Mouse (Mus musculus): ENCODE results near the gene Tasp1.
"Not testable (repeated sequence)": the region's sequence is repeated elsewhere in the genome, so short reads cannot be mapped to it uniquely, and the experiment has no call there.

Gene Tasp1

DNA sequence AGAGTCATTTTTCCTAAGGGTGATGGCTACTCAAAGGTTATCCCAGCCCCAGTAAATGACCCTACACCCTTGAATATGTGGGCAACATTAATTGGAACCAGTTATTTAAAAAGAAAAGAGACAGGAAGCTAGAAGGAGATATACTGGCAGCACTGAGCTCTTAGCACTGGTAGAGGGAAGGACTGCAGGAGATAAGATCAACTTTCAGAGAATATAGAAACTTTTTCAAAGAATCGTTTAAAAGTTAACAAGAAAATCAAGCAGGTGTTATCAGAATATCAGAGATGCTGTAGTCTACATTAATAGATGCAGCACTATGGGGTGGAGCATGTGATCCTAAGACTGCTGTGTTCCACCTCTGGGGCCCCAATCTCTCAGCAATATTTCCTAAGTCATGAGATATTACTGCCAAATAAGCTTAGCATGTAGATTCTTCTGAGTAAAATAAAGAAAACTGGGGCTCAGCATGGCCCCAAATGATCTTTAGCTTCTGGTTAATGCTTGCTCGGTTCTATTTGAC, 14.9 kb downstream of the Tasp1 start:
- no peak for DNase-seq

DNA sequence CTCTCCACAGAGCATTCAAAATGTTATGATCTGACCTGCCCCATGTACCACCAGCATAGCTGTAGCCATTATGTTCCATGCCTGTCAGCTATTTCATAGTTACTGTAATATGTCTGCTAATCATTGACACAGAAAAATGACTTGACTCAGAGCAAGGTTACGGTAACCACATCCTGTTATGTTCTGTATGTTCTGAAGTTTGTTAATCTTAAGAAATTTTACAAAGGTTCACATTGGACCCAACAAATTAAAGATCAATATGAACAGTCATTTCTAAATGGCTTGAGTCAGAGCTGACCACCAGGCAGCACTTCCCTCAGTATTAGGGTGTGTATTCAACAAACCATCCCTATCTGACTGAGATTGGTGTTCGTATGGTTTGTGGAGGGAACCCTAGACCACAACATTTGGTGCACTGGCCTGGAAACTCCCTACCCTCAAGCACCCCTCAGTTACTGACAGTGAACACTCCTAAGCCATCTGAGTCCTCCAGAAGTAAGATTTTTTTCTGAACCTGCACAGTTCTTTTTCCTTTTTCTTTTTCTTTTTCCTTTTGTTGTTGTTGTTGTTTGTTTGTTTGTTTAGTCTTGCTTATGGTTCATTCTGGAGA, 24.0 kb downstream of the Tasp1 start:
- no peak for DNase-seq

DNA sequence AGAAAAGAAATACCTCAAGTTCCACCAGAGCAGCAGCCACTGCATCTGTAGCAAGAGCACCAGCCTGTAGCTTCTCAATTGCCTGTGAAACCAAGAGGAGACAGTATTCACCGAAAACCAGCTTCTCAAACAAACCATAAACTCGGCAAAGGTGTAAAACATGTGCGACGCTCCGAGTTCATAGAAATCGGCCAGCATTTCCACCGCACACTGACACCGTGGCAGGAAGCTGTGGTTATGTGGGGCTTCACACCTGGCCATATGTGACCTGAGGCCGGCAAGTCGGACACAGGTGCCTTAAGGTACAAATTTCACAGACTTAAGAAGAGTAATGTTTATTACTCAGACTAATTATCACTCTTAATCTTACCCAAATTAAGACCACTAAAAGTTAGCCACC, 24.5 kb downstream of the Tasp1 start:
- no peak for DNase-seq

DNA sequence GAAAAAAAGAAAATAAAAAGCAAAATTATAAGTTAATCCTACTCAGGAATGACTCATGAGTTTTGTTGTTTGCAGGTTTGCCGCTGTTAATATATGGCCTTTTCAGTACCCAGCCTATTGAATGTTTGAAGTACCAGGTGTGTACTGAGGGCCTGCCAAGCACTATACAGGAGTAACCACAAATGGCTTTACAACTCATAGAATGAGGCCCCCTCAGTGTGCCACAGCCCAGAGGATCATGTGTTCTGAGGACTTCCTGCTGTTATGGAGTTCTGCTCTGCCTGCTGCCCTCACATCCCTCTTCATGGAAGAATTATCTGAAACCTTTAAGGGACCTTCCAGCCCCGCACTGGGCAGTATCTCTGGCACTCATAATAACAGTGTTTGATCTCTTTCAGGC, 29.1 kb downstream of the Tasp1 start:
- no peak for DNase-seq

DNA sequence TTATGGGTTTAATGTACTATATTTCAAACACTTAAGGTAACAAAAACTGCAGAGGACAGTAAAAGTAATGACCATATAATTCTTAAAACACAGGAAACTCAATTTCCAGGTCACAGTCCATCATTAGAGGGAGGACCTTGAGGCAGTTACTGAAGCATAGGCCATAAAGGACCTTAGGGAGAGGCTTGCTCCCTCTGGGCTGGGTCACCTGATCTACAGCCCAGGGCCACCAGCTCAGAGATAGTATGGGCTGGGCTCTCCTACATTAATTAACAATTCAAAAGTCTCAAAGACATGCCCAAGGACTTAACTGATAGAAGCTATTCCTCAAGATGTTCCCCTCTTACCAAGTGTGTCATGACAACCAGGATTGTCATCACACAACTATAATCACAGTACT, 29.8 kb downstream of the Tasp1 start:
- DNase-seq, result no peak

DNA sequence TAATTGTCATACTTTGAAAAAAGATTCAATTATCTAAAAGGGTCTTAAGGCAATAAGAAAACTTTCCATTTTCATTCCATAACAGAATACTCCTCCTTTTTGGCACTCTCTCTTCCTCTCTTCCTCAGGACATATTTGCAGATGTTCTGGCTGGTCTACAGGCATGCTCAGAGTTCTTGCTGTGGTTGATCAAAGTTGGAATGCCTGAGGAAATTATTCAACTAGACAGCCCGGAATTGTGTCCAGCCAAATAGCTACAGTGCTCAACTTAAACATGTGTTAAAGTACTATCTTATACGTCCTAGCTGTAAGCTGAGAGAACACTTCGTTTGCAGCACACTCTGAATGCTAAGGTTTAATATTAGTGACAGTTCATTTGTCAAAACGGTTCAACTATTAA, 41.7 kb downstream of the Tasp1 start:
- DNase-seq, result no peak

DNA sequence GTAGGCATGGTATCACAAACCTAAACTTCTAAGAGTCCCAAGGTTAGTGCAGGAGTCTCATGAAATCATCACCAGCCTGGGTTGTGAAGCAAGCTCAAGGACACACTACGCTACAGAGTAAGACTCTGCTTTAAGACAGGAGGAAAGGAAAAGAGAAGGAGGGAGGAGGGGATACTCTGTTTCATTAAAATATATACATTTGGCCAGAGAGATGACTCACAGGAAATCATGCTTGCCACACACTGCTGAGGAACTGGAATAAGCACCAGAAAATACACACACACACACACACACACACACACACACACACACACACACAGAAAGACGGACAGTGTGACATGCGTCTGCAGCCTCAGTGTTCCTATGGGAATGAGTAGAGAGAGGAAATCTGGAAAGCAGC, 59.2 kb downstream of the Tasp1 start:
- no peak for DNase-seq

DNA sequence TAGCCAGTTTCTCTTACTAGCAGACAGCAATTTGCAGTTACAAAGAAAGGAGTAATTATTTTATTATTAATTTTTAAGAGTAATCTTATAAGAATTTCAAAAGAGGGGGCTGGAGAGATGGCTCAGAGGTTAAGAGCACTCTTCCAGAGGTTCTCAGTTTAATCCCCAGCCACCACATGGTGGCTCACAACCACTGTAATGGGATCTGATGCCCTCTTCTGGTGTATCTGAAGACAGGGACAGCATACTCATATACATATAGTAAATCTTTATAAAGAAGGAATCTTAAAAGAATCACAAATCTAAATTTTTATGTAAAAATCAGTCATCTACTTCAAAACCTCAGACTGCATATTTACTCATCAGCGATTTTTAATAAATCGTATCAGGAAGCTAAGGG, 68.4 kb downstream of the Tasp1 start:
- no peak for DNase-seq

DNA sequence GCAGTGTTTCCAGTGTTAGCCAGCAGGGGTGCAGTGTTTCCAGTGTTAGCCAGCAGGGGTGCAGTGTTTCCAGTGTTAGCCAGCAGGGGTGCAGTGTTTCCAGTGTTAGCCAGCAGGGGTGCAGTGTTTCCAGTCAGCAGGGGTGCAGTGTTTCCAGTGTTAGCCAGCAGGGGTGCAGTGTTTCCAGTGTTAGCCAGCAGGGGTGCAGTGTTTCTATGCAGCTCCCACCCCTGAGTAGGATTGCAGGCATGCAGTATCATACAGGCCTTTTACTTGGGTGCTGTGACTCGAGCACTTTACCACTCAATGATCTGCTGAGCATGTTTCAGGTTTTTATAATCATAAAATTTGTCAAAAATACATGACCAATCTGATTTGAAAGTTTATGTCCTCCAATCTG, 76.7 kb downstream of the Tasp1 start:
- DNase-seq, result not testable (repeated sequence)

DNA sequence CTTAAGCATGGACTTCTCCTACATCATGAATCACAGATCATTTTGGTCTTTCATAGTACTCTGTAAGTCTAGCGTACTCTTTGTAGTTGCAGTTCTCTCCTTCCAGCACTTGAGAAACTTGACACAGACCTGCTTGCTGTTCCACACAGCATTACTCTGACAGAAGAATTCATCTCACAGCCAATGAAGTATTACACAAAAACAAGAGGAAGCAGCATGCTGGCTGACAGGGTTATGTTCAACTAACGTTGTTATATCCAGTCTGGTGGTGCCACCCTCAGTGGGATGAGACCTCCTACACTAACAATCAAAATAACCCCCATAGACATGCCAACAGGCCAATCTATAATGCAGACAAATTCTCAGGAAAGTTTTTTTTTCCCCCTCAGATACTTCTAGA, 99.2 kb downstream of the Tasp1 start:
- no peak for DNase-seq

DNA sequence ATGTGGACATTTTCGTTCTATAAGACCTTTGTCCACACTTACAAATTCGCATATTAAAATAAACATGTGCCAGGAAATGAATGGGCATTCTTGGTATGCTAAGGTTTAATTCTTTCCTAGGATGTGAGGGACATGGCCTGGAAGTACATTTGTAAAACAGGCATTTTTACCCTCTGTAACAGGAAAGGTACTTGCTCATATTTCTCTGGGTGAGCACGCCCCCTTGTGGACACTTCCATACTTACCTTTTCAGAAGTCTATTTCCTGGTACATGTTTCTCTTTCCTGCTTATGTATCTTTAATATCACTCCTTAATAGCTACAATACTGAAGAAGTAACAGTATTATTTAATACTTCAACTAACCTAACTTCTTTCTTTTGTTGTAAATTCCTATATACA, 100.3 kb downstream of the Tasp1 start:
- DNase-seq, result peak; percentile 61

DNA sequence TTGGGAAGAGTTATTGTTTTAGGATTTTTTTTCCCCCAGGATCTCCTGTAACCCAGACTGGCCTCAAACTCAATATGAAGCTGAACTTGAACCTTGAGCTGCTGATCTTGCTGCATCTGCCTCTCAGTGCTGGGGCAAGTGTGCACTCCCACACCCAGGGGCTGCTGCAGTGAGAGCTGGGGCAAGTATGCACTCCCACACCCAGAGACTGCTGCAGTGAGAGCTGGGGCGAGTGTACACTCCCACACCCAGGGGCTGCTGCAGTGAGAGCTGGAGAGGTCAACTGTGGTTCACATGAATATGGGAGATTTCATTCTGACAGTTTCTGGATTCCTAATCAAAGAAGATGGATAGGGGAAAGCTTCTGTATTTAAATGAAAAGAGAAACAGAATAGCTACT, 117.8 kb downstream of the Tasp1 start:
- DNase-seq, result no peak

DNA sequence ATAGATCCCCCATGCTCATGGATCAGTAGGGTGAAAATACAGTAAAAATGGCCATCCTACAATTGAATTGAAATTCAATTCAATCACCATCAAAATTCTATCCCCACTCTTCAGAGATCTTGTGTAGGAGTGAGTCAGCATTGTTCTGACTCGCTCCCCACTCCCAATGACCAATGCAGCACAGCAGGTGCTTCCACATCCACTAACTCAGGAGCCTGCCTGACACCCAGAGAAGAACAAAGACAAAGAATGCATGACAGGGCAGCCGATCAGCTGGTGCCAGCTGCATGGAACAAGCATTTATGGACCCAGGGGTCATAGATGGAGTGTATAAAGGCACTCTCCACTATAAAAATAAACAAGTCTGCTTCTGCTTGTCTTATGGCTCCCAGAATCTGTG, 129.0 kb downstream of the Tasp1 start:
- no peak for DNase-seq

DNA sequence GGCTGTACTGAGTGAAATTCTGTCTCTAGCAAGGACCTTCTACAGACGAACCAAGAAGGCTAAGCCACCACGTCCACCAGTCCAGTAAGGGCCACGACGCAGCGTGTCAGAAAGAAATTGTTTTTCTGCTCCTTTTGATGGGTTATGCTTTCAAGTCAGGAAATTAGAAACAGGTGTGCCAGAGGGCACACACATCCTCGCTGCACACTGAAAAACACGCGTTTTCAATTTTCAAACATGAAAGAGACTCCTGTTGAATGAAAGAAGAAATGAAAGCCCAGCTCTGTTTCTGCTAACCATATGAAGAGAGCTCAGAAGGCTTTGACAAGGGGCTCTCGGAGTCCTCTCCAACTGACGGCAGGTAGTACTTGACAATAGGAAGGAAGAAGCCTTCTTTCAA, 132.0 kb downstream of the Tasp1 start:
- no peak for DNase-seq

DNA sequence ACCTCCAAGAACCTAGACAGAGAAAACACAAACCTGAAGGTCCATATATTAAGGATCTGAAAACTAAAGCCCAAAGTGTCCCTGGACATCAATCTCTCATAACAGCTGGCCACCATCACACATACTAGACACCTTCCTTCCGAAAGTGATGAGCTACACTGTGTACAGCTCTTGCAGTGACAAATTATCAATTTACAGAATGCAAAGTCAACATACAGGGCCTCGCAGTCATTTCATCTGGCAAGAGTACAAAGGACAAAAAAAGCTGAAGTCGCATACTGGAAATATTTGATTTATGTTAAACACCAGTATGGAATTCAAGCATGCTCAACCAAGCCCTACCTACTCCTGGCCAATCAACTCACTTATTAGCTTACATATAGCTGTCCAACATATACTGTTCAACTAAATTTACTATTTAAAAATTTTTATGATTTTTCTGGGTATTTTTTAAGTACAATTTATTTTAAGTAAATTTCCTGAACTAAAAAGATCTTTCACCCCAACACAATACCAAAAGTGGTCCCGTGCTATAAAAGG, 132.5 kb downstream of the Tasp1 start:
- DNase-seq, result no peak

DNA sequence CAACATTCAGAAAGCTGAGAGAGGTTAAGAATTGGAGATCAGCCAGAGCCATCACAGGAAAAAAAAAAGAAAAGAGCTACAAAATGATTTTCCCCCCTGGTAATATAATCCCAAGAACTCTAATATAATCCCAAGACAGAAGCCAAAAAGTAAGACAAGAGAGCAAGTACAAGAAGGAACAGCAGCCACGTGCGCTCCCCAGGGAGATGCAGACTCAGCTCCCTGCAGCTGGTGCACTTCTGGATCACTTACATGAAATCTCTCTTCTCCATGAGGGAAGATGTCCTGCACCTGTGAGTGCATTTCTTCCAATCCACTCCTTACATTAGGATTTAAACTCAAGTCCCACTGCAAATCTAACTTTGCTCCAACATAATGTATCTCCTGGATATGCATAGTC, 134.4 kb downstream of the Tasp1 start:
- DNase-seq, result no peak

DNA sequence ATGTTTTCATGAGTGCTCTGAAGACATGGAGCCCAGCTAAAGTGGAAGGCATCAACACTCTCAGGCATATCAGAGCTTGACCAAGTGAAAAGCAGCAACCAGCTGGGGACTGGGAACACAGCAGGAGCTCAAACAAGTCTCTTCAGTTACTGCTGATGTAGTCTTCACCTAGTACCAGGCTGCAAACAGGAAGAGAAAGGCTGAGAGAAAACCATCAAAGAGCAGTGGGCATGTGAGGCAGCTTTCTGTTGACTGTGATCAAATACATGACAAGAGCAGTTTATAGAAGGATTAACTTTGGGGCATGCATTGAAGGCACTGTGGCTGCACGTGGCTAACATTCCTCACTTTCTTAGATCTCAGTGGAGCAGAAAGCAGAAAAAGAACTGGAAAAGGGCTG, 141.7 kb downstream of the Tasp1 start:
- DNase-seq, result no peak

DNA sequence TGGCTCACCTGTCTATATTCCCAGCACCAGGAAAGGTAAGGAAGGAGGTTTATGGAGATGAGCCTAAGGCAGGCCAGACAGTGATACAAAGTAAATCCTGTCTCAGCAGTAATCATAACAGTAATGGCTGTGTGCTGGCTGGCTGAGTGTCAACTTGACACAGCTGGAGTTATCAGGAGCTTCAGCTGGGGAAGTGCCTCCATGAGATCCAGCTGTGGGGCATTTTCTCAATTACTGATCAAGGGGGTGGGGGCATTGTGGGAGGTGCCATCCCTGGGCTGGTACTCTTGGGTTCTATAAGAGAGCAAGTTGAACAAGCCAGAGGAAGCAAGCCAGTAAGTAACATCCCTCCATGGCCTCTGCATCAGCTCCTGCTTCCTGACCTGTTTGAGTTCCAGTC, 145.2 kb downstream of the Tasp1 start:
- DNase-seq, result not testable (repeated sequence)

DNA sequence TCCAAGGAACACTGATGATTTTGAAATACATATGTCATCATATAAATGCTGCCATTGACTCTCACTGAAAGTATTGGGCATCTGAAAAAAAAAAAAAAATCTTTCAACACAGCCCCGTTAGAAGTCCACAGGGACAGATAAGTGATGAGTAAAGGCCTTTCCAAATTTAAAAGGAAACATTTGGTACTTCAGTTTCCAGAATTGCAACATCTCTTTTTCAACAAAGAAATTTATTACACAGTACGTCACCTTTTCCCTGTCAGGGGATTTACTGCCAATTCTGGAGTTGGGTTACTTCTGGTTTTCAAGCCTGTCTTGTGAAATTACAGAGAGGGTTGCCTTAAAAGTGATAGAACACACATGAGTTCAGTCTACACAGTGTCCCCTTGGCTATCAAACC, 146.8 kb downstream of the Tasp1 start:
- DNase-seq, result peak; percentile 1

DNA sequence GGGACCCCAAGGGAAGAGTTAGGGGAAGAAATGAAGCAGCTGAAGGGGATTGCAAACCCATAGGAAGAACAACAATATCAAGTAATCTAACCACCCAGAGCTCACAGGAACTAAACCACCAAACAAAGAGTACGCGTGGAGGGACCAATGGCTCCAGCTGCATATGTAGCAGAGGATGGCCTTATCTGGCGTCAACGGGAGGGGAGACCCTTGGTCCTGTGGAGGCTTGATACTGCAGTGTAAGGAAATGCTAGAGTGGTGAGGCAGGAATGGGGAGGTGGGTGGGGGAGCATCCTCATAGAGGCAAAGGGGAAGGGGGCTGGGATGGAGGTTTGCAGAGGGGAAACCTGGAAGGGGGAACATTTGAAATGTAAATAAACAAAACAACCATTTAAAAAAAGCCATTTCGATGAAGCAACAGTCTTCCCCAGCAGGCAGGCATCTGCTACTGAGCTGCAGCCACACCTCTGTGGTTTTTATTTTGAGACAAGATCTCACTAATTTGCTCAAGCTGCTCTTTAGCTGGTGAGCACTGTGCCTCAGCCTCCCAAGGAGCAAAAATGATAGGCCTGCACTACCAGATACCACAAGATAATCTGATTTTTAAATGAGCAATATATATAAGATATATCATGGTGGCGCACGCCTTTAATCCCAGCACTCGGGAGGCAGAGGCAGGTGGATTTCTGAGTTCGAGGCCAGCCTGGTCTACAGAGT, 160.0 kb downstream of the Tasp1 start:
- no peak for DNase-seq

DNA sequence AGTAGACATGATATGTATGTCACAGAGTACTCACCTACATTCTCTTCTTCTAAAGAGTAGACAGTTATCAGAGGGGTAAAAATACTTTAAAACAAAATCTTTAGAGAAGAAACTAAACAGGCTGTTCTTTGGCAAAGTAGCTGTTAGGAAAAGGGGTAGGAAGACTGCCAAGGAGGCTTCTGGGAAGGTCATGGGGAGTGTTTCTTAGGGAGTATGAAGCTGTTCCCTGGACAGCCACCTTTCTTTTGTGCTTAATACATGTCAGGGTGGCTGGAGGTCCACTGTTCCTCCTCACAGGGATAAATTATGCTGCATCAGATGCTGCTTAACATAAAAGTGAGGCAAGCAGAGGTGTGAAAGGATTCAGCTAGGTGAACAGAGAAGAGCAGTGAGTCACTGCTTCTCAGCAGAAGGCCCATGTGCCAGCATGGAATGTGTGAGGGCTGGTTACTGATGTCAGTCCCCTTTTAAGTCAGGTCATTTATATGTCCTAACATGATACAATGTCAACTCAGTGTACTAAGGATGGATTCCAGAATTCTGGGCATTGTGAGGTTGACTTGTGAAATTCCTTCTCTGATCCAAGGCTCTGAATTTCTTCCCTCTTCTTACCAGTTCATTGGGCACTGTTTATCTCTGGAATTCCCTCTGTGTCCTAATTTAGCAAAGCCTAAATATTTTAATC, 175.1 kb downstream of the Tasp1 start:
- DNase-seq, result no peak

DNA sequence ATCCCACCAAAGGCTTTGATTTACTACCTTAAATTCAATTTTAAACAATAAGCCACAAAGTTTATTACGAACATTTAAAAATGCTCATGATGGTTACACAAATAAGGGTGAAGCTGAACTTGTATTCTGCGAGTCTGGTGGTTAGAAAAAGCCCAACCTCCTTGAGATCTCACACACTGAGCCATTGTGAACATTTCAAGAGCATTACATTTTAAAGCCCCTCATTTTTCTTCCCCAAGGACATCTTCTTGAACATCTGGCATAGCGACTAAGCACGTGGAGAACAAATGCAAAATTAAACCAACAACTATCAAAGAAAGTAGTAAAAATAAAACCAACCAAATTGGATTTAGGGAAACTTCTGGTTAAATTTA, 182.4 kb downstream of the Tasp1 start:
- no peak for DNase-seq

DNA sequence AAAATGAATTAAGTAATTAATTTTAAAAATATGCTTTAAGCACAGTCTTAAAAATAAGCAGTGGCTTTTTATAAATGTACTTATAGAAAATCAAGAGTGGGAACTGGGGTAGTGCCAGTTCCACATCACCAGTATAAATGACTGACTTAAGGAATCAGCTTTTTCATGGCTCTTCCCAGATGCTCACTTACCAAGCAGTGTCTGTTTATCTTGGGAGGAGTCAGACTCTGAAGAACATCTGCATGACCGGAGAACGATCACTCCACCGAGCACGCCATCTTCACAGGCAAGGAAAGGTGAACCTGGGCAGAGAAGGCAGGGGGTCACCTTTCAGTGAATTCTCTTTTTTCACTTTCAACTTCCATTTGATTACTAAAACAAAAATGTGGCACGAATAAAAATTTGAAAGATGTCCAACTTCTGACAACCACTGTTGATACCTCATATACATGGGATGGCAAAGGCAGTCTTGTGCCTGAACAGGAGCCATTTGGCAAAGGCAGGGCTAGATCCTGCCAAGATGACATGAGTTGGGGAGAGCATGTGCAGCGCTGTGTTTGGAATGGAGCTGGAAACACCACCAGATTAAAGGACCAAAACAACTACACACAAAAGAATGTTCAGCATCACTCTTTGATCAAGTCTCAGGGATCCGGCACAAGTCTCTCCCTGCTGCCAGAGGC, 182.9 kb downstream of the Tasp1 start:
- DNase-seq, result no peak

Measured in kidney, adult 9 months (tissue).